Mouse (Mus musculus) skeletal muscle tissue, adult 2 months (tissue): ENCODE results near the gene Zbtb48.

Experiments
- DNase-seq: peaks from one replicate; pipeline ENCODE4 v3.0.0-alpha.2; 2012; ENCODE audit warnings: low read depth, low spot score

Zbtb48 gene

DNA sequence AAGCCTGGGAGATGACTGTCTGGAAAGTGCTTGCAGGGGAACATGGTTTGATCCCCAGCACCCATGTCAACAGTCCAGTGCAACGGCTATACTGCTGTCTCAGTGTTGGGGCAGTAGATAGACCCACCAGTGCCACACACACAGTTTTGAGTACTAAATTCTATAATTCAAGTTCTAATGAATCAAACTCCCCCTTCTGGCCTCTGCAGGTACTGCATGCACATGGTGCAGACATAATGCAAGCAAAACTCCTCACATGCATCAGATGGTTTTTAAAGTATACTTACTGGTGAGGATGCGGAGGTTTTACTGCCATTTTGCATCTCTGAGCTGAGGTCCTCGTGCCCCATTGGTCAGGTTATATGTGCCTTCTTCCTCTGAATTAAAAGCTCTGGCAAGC, 52.0 kb downstream of the Zbtb48 start:
- DNase-seq, result no peak

DNA sequence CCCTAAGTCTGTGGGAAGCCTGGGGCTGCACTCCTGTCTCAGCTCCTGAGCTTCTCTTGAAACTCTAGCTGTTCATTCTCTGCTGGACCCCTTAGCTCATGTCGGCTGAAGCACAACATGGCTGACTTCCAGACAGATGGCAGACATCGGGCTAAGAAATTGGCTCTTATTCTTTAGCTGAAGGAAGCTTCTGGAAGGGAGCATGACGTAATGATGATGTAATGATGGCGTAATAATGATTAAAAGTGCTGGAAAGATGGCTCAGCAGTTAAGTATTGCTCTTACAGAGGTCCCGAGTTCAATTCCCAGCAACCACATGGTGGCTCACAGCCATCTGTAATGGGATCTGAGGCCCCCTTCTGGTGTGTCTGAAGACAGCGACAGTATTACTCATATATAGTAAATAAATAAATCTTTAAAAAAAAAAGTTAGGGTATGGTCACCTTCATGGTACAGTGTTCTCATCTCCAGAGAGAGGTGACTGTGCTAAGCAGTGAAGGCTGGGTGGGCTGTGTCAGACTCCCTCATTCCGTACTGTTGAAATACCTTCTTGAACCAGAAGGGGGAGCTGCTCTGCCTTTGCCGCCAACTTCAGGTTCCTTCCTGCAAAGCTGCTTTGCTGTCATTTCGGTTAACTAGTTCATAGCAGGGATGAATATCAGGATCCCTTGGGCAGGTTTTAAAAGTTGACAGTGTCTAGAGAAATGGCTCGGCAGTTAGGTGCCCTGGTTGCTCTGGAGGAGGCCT, 55.1 kb downstream of the Zbtb48 start:
- DNase-seq, result no peak
